Mouse (Mus musculus) heart, postnatal 4 days (tissue): Measurements from ENCODE around the gene Zswim5. TPM values are rescaled to one million over a fixed set of nuclear protein-coding genes. Genes with fewer than 3 reads are reported as not detected.

Source experiments
- DNase-seq: peaks from one replicate; pipeline ENCODE4 v3.0.0; 2021
- total RNA-seq, 2 experiments: library from RNA; stranded (reverse); gene quantifications; 2 replicates each; pipeline ENCODE4 v1.2.3; 2021

Gene Zswim5
- total RNA-seq, 2 experiments from 2014 or later: 2.1 to 2.4 TPM

DNA sequence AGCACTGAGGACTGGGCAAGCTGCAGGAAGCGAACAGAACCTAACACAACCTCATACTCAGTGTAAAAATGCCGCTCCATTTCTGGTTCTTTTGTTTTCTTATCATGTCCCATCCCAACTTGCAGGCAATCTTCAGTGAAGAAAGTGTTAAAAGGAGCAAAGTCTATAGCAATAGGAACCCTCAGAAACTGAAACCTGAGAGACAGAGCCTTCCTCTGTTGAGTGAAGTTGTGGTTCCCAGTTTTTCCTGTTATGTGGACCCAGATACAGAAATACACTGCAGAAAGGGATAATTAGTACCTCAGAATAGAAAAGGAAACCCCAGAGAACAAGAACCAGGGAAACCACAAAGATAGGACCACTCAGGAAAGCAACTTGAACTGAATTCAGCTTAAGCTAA, 36.1 kb downstream of the Zswim5 start:
- DNase-seq: no peak

DNA sequence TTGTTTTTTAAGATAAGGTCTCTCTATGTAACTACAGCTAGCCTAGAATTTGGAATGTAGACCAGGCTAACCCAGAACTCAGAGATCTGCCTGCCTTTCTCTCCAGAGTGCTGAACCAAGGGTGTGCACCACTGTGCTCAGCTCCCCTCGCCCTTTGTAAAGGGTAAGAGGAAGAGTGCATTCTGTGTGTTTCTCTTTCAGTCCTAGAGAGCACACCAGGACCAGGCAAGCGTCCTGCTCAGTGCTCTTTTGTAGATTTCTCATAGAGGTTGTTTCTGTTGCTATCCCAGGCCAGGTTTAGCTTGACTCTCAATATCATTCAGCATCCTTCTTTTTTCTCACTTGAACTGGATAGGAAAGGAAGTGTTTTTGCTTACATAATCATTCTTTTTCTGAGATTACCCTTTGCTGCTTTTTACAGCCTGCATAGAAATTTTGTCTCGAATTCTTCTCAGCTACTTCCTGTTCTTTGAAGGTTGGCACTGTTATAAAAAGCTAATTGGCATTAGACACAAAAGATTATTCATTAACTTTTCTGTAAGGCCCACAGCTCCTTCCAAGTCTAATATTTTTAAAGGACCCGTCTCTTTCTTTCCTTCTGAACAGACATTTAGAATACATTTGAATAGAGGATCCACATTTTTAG, 51.0 kb downstream of the Zswim5 start:
- no peak for DNase-seq

DNA sequence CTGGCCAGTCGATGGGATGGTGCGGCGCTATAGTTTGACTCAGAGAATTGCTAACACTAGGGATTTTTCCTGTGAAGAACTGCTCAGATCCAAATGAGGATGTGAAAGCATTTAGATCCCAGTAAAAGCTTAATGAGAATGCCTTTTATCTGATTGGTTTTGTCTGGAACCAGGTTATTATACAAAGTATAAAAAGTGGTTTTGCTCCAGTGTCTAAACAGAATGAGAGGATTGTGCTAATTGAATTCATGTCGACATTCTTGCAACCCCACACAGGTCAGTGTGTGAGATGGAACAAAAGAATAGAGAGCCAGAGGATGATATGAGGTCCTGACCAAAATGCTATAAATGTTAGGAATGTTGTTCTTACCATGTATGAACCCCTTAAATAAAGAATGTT, 62.4 kb downstream of the Zswim5 start:
- DNase-seq: no peak

DNA sequence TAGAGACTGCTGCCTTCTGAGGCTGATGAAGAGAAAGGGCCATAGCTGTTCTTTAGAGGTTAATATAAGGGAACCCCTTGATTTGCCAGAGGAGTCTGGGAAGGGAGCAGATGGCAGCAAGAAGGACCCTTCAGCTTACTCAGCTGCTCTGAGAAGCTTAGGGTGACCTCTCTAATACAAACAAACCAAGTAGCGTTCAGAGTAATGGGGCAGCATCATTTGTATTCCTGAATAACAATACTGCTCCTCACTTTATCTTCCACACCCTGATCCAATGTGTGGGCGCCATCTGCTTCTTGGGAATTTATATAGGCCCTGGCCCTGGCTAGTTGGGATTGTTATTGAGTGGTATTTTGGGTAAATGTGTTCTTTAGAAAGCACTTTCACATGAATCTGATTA, 65.5 kb downstream of the Zswim5 start:
- DNase-seq: no peak

DNA sequence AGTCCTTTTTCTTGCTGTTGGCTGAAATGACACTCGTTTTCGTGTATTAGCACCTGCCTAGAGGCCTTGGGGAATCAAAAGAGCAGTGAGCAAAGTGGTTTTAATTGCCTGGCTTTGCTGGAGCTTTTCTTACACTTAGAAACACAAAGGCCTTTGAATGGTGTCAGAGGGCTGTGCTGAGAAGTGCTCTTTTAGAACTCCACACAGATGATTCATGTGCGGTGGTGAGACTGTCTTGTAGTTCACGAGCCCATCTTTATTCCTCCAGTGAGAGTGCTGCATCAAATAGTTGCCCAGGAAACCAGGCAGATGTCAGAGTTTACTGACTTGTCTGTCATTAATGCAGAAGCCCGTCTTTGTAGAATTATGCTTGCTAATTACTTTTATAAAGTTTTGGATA, 66.9 kb downstream of the Zswim5 start:
- no peak for DNase-seq

DNA sequence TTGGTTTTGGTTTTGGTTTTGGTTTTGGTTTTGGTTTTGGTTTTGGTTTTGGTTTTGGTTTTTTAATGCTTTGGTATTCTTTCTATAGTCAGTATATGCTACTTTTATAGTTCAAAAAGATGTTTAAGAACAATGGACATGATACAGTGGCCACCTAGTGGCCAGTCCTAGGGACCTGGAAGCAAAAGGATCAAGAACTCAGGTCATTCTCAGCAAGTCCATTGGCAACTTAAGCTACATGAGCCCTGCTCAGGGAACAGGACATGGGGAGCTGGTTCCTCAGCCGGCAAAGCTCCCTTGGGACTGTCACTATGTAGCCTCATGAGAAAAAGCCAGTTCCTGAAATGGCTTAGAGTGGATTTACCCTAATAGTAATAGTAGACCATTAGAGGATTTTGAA, 74.5 kb downstream of the Zswim5 start:
- no peak for DNase-seq

DNA sequence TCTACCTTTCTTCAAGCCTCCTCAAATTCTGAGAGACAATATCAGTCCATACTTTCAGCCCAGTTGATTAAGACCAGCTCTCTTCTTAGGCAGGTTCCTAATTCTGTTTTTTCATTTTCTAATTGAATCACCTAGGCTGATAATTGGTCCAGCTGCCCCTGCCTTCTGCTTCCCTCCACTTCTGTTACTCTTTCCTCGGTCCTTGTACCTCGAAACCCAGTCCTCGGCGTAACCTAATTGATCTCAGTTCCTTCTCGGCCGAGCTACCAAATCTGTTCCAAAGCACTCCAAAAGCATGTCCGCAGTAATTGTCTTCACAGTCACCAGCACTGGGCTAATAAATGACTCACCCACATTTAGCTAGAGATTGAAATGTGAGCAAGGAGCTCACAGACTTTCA, 77.8 kb downstream of the Zswim5 start:
- DNase-seq: no peak

DNA sequence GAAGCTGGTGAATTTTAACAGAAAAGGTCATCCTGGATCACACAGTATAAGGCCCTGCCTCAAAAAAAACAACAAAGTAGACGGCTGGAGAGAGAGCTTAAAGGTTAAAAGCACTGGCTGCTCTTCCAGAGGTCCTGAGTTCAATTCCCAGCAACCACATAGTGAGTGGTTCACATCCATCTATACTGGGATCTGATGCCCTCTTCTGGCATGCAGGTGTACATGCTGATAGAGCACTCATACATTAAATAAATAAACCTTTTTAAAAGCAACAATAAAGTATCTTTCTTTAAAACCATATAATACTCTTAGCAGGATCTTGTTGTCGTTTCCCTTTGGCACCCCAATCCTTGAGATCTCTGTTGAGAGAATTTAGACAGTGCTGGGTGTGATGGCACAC, 99.3 kb downstream of the Zswim5 start:
- DNase-seq: no peak

DNA sequence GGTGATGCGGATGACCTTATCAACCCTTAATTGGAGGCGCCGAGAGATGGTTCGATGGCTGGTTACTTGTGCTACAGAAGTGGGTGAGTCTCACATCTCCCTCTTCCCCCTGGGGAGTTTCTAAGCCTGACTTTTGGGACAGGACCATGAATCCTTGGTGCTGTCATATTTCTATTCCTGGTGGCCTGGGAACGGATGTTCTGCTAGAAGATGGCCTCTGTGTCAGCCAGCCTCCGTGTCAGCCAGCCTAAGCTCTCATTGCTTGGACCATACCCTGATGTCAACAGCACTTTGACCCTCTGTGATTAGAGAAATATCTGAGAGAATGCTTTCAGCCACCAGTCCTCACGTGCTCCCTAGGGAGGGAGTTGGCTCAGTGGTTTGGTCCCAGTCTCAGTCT, 108.5 kb downstream of the Zswim5 start:
- DNase-seq: no peak

DNA sequence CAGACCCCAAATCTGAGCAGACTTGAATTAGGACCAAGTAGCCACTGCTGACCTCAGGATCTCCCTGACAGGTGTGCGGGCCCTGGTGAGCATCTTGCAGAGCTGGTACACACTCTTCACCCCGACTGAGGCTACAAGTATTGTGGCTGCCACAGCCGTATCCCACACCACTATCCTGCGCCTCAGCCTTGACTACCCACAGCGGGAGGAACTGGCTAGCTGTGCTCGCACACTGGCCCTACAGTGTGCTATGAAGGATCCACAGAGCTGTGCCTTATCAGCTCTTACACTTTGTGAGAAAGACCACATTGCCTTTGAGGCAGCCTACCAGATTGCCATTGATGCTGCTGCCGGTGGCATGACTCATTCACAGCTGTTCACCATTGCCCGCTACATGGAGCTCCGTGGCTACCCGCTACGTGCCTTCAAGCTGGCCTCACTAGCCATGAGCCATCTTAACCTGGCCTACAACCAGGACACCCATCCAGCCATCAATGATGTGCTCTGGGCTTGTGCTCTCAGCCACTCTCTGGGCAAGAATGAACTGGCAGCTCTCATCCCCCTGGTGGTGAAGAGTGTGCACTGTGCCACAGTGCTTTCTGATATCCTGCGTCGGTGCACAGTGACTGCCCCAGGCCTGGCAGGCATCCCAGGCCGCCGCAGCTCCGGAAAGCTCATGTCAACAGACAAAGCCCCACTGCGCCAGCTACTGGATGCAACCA, 109.4 kb downstream of the Zswim5 start:
- peak; percentile 85 for DNase-seq

DNA sequence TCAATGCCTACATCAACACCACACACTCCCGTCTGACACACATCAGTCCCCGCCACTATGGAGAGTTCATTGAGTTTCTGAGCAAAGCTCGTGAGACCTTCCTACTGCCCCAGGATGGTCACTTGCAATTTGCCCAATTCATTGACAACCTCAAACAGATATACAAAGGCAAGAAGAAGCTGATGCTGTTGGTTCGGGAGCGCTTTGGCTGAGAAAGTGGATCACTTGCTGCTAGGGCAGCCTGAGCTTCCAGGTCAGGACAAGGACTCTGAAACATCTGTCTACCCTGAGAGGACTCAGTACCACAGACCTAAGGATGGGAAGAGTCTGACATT, 109.9 kb downstream of the Zswim5 start:
- no peak for DNase-seq

DNA sequence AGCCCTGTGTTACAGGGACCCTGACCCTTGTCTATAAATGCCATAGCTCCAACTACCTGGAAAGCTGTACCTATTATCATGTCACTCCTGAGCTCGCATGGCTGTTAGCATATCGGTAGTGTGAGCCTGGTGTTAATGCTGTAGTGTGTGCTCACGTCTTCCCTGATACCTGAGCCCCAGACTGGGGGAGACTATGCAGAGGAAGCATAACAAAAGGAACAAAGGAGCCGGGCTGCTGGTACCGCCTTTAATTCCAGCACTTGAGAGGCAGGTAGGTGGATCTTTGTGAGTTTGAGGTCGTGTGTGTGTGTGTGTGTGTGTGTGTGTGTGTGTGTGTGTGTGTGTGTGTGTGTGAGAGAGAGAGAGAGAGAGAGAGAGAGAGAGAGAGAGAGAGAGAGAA, 112.6 kb downstream of the Zswim5 start:
- no peak for DNase-seq

DNA sequence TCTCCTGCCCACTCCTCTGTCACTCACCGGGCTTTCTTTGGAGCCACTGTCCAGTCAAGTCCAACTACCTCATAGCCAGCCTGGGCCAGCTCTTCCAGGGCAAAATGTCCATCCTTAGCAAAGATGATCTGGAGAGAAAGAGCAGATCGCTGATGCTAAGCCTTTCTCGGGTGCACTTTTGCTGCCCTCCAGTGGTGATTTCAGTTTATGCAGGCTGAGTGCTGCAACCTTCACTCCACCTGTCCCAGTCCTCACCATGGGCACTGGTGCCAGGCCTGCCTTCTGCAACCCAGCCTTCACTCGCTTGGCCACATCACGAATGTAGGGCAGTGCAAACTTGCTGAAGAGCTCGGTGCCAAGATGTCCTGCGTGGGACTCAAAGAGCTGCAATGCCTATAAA, 114.2 kb downstream of the Zswim5 start:
- peak; percentile 90 for DNase-seq

DNA sequence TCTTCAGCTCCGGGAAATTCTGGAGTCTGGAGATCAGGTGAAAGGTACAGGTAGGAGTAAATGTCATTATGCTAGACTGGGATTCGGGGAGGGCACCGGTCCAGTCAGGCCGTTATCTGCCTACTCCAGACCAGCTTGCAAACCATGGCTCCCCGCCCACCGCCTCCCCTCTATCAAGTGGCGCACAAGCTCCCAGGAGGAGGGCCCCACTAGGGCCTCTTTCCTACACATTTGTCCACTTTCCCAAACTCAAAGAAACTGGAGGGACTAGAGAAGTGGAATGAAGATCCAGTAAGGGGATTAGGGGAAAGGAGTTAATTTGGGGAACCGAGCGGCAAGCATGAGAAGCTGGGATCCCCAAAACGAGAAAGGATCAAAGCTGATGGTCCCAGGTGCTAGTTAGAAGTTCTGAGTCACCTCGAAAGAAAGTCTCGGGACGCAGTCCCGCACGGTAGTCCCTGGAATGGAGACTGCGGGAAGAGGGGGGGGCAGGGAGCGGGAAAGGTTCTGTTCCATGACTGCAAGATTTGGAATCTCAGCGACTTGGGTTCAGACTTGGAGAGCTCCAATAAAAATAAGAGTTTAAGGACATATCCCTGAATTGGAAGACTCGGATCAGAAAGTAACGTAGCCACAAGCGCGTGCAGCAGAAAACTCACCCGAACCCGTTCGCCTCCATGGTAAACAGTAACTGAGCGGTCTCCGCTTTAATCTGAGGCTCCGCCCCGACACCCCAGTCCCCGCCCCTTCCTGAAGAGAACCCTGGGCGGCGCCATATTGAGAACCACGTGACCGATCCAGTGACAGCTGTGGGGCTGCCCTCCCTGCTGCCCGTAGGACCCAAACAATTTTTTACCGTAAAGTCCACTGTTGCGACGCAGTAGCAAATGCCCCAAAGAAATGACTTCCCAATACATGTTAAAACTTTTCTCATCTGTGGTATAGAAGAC, 116.8 kb downstream of the Zswim5 start, which contains the start of gene Urod:
Gene Urod, minus strand, starts transcription at position 742 of the 950 bp plus-strand sequence.
- DNase-seq: peak; percentile 95

DNA sequence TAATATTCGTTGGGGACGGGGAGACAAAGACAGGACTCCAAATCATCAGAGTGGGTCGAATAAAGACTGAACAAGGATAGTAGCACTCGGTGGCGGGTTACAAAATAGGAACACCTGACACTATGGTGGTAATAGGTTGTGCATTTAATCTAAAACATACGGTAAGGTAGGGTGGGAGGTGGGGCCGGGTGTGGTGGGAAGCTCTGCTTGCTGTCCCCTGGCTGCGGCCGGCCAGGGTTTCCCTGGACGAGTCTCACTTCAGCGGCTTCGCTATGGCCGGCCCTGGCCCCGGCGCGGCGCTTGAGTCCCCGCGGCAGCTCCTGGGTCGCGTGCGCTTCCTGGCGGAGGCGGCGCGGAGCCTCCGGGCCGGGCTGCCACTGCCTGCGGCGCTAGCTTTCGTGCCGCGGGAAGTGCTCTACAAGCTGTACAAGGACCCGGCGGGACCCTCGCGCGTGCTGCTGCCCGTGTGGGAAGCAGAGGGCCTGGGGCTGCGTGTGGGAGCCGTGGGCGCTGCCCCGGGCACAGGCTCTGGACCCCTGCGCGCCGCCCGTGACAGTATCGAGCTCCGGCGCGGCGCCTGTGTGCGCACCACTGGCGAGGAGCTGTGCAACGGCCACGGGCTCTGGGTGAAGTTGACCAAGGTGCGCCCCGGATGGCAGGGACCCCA, 118.1 kb downstream of the Zswim5 start, which contains the start of gene Hectd3:
Gene Hectd3, plus strand, starts transcription at position 187 of the 667 bp plus-strand sequence.
- DNase-seq: peak; percentile 58

DNA sequence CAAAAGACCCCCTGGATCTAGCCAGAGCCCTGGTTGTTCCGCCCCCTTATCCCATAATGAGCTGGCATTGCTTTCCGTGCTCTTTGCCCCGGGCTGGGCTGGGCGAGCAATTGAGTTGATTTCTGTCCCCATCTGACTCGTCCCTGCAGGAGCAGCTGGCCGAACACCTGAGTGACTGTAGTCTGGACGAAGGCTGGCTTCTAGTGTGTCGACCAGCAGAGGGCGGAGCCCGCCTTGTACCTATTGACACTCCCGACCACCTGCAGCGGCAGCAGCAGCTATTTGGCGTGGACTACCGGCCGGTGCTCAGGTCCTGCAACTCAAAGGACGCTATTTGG, 118.6 kb downstream of the Zswim5 start:
- peak; percentile 49 for DNase-seq

DNA sequence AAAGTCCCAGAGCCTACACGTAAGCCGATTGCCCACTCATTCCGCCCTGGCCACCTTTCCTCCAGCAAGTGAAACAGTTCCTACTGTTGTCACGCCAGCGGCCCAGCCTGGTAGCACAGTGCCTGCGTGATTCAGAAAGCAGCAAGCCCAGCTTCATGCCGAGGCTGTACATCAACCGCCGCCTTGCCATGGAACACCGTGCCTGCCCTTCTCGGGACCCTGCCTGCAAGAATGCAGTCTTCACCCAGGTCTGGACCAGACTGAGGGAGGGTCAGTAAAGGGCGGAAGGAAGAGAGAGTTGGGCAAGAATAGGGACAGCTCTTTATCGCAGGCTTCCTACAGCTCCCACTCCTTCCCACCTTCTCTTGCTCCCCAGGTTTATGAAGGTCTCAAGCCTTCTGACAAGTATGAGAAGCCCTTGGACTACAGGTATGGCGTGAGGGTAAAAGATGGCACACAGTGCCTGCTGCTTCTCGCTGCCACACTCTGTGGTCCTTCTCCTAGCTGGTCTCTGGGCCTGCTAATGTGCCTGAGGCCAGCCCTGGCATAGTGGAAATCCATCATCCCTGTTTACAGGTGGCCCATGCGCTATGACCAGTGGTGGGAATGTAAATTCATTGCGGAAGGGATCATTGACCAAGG, 122.5 kb downstream of the Zswim5 start:
- DNase-seq: no peak

DNA sequence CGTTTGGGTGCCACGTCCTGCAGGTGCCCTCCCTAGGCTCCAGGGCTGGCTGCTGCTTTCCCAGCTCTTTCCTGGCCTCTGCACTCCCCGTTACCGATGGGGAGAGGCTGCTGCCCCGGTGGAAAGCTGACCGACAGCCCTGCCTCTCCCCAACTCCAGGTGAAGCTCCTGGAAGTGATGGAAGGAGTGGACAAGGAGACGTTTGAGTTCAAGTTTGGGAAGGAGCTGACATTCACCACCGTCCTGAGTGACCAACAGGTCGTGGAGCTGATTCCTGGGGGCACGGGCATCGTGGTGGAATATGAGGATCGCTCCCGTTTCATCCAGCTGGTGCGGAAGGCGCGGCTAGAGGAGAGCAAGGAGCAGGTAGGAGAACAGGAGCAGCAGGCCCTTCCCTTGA, 124.8 kb downstream of the Zswim5 start:
- no peak for DNase-seq

DNA sequence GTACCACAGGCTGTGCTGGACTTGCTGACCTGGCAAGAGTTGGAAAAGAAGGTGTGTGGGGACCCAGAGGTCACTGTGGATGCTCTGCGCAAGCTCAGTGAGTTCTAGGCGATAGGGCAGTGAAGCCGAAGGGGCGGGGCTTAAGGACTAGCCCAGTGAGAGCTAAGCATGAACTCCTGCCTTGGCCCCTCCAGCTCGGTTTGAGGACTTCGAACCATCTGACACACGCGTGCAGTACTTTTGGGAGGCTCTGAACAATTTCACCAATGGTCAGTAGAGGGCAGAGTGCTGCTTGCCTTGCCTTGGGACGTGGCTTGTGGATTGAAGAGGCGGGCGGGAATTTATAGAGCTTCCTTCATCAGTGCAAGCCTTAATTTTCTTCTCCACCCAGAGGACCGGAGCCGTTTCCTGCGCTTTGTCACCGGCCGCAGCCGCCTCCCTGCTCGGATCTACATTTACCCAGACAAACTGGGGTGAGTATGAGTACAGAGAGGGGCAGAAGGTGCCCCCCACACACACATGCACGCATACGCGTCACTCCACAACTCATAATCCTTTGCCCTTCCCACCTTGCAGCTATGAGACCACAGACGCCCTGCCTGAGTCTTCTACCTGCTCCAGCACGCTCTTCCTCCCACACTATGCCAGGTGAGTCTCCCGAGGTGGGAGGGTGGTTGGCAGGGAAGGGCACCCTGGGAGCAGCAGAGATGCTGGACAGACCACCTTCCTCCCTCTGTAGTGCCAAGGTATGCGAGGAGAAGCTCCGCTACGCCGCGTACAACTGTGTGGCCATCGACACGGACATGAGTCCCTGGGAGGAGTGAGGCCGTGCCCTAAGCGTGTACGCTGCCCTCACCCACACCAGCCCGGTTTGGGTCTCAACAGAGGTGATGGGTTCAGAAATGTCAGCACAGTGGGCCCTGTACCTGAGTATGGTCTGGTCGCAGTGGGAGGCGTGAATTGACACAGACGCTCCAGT, 125.7 kb downstream of the Zswim5 start:
- DNase-seq: peak; percentile 77

DNA sequence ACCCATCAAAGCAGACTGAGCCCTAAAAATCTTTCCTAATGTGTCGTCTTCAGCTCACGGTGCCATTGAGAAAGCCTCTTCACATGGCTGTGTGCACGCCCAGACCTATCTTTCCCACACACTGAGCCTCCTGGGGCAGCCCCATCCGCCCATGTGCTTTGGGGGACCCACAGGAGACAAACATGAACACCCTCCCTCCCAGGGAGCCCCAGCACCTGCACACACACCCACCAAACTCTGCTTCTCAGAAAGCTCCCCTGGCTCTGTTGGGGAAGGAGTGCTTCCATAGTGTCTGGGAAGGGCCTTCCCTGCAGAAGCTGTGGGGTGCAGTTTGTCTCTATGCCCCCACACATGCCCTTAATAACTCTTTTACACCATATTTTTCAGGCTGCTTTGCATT, 127.5 kb downstream of the Zswim5 start:
- DNase-seq: no peak
